Mouse (Mus musculus): ENCODE measurements around the gene Gm20388.
A peak's percentile ranks its signal among the peaks of the same experiment; 100 is the strongest.

The Gm20388 gene

DNA sequence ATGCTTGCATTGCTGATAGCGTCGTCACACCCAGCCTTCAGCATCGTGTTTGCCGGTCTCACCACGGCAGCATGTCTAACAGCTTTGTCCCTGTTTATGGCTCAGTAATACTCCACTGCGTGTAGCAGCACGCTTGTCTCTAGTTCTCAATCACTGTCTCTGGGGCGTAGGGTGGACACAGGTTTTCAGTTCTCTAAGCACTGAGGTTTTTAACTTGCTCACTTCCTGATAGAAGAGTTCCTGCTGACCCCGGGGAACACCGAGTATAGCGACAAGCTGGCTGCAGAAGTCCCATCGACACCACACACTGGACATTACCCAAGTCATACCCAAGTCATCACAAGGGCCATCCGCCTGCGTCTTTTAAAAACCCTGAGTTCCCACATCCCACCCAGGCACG lies 525.1 kb downstream of the Gm20388 start:
- no peak for DNase-seq (ENCODE audit: inconsistent ontology term)

DNA sequence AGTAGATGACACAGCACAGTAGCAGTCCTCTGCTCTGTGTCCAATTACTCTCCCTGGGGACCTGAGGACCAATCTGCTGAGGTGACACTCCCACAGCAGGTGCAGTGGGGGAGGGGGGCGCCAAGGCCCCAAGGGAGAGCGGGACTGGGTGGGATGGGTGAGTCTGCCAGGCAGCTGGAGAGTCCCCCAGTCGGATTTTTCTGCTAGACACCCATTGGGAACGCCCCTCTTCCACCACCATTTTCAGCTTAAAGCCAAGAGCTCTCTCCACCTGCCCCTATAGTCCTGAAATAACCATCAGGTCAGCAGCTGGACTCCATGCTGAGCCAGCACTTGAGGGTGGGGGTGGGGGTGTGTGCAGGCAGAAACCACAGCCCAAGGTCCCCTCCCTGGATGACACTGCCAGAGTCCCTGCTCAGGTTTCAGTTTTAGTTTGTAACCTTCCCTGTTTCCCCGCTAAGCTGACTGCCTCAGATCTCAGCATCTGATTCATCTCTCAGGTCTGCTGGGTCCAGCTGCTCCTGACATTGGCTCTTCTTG lies 525.9 kb downstream of the Gm20388 start:
- DNase-seq (ENCODE audit: inconsistent ontology term), result no peak

DNA sequence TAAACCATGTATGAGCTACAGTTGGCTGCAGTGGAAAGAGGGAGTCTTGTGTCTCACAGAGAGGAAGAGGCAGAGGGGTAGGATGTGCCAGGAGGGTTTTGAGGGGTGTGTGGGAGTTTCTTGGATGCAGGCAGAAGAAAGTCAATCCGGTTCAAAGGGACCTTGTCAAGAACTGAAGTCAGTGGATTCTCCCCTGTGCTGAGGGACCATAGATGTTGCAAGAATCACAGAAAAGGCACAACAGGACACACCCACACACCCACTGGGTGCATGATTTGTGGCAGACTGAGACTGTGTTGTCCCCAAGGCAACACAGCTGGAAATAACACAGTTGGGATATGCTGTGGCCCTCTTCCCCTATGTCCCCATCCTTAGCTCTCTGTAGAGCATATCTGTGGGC lies 526.6 kb downstream of the Gm20388 start:
- no peak for DNase-seq (ENCODE audit: inconsistent ontology term)

DNA sequence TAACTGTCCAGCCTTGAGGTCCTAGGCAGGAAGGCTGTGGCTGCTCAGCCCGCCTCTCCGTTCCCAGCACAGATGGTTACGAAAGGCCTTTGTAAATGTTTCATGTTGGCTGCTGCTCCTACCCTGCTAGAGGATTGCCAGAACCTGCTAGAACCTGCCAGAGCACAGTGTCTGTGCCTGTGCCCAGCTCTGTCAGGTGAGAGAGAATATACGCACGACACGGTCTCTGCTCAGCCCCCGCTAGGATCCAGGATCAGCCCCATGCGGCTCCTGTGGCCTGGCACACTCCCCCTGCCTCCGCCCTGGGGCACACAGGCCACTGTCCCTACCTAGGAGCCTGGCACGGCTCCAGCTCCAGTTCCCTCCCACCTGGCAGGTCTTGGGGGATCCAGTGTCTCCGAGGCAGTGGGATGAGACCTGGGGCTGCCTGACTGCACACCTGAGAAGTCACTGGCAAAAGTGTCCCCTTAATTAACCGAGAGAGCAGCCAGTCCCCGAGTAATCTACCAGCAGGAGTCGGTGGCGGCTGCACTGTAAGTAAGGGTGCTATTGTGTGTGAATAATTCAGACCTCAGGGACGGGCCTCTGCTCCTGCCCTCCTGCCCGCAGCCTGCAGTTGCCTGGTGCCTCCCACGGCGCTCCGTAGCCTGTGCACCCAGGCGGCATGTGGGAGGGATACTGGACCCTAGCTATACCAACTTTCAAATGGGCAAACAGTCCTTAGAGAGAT lies 527.2 kb downstream of the Gm20388 start:
- DNase-seq (ENCODE audit: inconsistent ontology term), result no peak

DNA sequence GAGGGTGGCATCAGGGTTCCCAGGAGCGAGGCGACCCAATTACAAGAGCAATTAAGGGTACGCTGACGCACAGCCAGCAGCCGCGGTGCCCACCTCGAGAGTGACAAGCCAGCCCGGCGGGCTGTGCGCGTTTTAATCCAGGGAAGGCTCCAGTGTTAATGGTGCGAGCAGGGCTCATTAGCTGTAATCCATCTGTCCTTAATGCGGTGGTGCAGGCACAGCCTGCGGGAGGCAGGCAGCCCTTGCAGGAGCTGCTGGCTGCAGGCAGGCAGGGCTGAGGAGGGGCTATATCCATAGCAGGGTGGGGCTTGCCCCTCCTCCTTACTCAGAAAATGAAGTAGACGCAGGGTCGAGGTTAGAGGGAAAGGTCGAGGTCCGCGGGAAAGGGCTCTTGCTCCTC lies 528.7 kb downstream of the Gm20388 start:
- no peak for DNase-seq (ENCODE audit: inconsistent ontology term)

DNA sequence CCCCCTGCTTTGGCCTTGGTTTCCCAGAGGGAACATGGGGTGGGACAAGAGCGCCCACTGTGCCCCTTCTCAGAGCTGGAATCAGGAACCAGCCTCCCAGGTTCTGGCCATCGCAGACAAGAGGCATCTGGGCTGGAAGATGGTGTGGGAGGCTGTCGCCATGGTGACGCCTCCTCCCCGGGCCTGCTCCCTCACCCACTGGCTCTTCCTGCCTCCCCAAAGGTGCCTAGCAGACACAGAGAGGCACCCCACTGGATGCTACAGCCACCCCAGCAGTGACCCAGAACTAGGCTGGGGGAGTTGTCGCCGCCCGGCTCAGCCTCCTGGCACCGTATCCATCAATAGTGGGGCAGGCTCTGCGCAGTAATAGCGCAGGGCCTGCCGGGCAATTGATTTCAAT lies 530.1 kb downstream of the Gm20388 start:
- no peak for DNase-seq (ENCODE audit: inconsistent ontology term)

DNA sequence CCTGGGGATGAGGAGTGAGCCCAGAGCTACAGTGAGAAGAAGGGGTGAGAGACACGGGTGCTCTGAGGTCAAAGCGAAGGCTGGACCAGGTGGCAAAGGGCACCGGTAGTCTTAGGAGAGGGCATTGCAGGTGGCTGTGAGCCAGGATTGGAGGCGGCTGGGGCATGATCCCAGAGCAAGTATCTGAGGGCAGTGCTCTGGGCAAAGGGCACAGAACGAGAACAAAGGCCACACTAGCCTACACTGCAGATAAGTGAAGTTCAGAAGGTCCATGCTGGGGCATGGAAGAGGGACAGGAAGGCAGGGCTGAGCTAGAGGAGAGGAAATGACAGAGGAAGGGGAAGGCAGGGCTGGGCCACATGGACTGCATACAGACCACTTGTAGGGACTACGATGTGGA lies 531.0 kb downstream of the Gm20388 start:
- no peak for DNase-seq (ENCODE audit: inconsistent ontology term)

DNA sequence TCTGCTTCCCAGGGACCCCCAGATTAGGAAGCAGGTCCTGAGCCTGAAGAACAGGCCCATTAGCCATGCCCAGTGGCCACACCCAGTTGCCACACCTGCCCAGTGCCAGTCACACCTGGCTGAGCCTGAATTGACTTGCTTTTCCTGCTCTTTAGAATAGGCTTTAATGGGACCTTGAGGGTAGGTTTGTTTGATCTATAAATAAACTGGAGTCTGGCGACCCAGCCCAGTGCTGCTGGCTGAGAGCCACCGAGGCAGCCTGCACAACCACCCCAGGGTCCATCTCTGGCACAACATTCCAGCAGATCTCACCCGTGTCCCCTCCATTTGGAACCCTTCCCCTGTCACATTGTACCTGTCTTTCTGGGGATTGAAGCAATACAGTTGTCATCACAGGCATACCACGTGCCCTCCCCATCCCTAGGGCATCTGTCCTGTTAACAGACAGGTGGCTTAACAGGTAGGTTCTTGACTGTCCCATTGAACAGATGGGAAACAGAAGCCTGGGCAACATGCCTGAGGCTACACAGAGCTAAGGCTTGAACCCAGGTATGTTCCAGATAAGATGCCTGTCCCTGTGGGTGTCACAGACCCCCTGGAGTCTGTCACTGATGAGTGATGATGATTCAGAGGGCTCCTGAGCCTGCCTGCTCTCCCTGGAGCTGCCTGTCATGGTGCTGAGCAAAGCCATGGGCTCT lies 531.8 kb downstream of the Gm20388 start:
- DNase-seq (ENCODE audit: inconsistent ontology term), result no peak

DNA sequence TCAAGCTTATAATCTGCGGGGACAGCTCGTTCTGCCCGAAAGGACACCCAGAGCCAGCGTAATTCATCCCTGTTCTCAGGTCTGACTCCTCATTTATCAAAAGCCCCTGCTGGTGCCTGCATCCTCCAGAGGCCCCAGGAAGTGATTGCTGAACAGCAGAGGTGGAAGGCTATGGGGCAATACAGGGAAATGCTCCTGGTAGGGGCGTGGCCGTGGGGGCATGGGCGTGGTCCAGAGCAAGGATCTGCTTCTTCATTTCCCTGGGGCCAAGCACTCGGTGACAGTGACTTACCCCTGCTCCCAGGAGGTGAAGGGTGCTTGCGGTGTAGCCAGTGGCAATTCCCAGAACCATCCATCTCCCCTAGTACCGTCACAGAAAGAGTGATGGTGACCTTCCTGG lies 534.6 kb downstream of the Gm20388 start:
- DNase-seq (ENCODE audit: inconsistent ontology term), result no peak

DNA sequence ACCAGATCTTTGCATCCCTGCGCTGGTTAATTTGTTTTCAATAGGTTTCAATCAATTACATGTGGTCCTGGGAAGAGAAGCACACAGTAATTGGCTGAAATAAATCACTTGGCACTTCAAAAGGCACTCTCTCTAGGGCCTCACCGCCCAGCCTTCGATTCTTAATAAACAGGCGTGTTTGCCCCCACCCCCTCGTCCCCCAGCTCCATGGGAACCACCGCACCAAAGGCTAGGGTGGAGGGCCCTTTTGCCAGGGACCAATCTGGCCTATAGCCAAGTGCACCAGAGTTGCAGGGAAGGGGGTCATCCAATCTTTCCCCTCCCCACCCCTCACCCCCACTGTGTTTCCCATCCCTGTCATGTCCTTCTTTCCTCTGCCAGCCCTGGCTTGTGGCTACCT lies 537.5 kb downstream of the Gm20388 start:
- DNase-seq (ENCODE audit: inconsistent ontology term), result no peak

DNA sequence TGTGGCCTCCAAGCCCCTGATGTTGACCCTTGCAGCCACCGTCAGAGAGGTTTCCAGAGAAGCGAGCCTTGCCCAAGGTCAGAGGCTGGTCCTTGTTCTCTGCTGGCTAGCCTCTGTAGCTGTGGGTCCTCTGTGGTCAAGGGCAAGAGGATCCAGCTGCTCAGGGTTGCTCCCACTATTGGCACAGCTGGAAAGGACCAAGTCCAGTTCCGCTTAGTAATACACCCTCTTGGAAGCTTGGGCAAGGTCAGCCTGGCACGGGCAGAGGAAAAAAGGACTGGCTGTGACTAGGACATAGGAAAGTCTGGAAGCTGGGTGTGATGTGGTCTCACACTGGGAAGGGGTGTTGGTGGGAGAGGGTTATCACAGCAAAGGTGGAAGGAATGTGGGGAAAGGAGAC lies 538.5 kb downstream of the Gm20388 start:
- DNase-seq (ENCODE audit: inconsistent ontology term), result no peak

DNA sequence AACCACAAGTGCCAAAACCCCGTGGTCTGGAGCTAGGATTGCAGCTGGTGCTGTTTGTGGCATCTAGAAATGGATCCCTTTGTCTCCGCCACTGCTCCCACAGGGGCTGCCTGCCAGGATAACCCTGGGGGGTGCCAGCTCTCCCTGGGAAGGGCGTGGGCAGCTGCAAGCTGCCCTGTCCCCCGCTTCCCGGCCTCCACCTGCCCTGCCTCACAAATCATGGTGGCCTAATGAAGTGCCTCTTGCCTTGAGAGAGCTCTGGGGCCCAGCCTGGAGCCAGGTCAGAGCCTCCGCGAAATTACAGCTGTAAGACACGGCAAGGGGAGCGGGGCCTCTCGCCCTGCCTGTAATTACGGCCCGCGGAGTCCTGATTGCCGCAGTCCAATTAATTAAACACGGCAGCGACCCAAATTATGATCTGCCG lies 539.0 kb downstream of the Gm20388 start:
- DNase-seq (ENCODE audit: inconsistent ontology term), result peak; percentile 85

DNA sequence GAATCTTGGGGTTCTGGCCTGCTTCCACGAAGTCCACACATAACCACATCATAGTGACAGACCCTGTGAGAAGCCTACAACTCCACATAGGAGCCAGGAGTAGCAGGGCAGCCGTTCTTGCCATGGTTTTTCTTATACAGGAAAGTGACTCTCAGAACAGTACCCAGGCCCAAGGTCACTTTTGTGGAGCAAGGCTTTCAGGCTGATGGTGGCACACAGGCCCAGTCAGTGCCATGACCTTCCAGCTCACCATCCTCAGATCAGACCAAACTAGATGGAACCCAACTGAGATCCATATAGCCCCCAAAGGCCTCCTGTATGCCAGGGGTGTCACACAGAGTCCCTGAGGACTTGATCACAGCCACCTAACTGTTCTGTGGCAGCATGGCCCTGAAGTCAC lies 541.5 kb downstream of the Gm20388 start:
- DNase-seq (ENCODE audit: inconsistent ontology term), result no peak

DNA sequence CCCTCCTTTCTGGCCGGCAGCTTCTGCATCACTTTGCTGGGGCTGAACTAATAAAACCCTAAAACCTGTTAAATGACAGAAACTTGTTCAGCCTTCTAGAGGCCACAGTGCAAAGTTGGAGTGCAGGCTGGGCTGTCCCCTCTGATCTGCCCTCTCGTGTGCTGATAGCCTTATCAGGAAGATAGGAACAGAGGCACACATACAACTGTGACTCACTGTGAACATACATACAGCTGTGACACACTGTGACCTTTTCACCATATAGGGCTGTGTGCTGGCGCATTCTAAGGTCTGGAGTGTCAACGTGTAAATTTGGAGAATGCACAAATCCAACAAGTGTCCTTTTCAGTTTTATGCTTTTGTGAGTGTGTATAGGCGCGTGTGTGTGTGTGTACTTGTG lies 543.8 kb downstream of the Gm20388 start:
- no peak for DNase-seq (ENCODE audit: inconsistent ontology term)

DNA sequence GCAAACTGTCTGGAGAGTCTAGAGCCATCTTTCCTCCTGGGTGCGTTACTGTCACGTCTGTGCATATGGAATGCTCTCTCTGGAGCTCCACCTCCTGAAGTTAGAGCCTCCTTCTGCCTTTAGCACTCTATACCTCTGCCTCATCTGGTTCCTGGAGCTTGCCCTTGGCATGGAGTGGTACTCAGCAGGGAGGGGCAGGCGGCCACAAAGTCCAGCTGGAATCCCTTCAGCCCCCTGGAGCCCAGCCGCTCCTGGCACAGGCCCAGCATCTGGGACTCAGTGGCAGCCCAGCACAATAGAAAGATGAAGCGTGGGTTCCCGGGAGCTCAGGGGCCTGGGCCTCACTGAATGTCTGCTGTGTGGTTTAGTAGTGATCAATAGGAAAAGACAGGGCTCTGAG lies 549.7 kb downstream of the Gm20388 start:
- DNase-seq (ENCODE audit: inconsistent ontology term), result peak; percentile 82

DNA sequence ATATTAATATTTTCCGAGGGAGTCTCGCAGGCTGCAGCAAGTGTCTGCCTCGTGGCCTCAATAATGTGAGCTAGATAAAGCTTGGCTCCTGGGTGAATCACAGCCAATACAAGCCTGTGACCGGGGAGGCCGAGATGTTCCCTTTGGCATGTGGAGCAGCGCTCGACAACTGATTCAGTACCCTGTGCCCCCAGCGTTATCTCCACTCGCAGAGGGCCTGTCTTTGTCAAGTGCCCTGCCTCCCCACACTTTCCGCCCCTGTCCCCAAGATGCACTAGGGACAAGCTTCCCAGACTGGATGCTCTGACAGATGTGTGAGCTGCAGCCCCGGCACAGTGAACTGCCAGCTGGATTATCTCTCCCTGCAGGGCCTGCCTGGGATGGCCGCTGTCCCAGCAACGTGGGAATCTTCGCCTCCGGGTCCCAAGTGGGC lies 551.5 kb downstream of the Gm20388 start:
- no peak for DNase-seq (ENCODE audit: inconsistent ontology term)

DNA sequence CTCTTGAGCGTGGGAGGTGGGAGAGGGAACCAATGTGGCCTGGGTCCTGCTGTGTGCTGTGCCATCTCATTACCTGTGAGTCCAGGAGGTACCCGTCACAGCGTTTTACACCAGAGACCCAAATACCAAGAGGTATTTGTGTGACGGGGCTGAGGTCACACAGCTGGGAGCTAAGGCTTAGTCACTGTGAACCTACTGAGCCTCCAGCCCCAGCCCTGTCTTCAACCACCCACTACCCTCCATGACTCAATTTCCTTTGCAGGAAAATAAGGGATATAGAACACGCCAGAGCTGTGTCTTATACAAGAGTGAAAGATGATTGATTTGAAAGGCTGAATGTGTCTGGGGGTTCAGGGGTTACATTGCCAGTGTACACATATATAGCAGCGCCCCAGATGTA lies 552.0 kb downstream of the Gm20388 start:
- no peak for DNase-seq (ENCODE audit: inconsistent ontology term)

DNA sequence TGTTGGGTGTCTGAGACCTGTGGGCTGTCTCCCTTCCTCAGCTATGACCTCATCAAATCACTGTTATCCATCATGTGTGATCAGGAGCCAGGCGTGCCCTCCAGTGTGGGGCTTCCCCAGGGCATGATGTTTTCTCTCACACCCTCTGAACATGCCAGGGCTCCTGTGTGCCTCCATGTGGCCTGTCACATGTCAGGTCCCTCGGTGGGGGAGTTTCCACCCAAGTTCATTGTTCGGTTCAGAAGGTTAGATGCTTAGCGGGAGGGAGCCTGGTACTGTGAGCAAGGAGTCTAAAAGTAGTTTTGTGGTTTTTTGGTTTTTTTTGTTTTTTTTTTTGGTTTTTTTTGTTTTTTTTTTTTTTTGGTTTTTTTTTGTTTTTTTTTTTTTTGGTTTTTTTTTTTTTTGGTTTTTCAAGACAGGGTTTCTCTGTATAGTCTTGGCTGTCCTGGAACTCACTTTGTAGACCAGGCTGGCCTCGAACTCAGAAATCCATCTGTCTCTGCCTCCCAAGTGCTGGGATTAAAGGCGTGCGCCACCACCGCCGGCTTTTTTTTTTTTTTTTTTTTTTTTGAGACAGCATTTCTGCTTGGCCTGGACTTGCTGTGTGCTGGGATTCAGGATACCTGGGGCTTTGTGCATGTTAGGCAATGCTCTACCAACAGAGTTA lies 553.4 kb downstream of the Gm20388 start:
- DNase-seq (ENCODE audit: inconsistent ontology term), result no peak

DNA sequence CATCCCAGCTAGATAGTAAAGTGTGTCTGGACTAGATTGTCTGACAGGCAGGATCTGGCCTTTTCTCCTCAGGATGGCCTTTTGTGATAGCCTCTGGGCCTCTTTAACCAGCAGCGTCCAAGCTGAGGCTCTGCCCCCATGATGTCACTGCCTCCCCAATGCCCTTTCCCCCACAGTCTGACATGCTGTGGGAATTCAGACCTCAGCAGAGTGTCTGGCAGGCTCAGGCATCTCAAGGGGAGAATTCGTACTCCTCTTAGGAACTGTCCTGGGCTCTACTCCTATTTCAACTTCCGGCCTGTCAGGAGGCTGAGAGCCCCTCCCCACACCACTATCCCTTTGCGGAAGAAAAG lies 553.9 kb downstream of the Gm20388 start:
- no peak for DNase-seq (ENCODE audit: inconsistent ontology term)

DNA sequence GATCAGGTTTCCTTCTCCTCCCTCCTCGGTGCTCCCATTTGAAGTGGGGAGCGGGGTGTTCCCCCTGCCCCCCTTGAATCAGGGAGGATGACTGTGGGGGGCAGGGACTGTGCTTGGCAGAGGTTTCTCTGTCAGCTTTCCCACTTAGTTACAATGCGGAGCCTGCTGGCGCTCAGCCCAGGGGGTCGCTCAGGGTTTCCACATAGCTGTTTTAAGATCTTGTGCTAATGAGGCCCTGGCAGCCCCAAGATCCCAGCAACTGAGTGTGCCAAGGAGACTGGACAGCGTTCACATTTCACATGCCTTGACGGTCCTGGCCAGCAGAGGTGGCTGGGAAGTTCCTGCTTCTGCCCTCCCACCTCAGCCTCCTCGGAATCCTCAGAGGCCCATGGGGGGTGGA lies 555.1 kb downstream of the Gm20388 start:
- DNase-seq (ENCODE audit: inconsistent ontology term), result peak; percentile 80

DNA sequence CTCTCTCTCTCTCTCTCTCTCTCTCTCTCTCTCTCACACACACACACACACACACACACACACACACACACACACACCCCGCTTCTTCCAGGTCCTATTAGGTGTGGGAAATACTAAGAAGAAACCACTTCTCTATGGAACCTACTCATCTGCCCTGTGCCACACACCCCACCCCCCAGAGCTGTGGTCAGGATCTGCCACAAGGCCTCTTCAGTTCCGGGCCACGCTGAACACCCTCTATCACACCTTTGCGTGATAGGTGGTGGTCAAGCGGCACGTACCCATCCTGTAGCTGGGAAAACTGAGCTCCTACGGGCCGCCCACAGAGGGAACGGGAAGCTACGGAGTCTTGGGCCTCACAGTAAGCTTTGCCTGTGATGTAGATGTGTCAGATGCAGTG lies 555.6 kb downstream of the Gm20388 start:
- no peak for DNase-seq (ENCODE audit: inconsistent ontology term)

DNA sequence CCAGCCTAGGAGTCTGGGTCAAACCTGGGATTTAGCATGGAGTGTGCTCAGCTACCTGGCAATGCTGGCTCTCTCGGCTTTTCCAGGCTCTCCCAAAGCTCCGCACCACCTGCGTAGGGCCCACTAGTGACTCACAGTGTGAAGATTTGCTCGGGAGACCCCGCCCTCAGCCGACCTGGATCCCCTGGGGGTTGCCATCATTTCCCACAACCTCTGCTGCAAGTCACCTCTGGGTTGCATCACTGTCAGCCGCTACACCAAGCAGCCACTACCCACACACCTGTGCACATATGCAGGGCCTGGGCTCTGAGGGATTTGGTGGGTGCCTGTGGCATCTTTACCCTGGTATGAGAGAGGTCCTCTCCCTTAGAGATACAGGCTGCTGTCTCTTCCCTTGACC lies 557.0 kb downstream of the Gm20388 start:
- no peak for DNase-seq (ENCODE audit: inconsistent ontology term)

DNA sequence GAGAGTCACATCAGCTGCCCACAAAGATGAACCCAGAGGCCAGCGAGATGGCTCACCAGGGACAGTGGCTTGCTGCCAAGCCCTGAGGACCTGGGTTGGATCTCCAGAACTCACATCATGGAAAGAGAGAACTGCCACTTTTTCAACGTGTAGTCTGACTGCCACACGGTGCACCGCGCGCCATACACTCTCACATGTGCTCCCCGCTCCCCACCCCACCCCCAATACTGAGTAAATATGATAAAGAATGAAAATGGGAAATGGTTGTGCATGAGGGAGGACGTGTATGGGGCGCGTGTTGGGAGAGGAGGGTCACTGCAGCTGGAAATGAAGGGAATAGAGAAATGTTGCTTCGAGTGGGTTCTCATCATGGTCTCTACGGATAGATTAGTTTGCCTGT lies 559.5 kb downstream of the Gm20388 start:
- DNase-seq (ENCODE audit: inconsistent ontology term), result no peak

Data from Muller cell, postnatal 12 days (primary cell).